Mouse (Mus musculus): Measurements from ENCODE around the gene Lhfp.

DNA sequence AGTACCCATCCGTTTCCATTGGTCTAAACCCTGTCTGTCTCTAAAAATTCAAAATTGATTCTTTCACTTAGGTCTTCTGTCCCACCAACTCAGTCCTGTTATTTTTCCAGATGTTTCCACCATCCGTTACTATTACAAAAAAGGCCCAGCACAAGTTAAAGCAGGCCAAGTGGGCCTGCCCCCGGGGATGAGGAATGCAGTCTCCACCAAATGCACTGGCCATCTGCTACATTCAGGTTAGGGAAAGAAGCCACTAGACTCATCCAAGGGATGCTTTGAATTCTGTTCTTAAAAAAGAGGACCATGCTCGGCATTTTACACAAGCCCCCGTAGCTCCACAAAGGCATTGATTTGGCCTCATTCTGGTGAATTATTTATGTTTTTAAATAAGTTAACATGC is 162.3 kb downstream of the Lhfp start:
- TF ChIP-seq CTCF (IDR thresholded peaks at IDR 0.05; ENCODE audit: insufficient read depth, low read length) (no peak), POLR2A (IDR thresholded peaks at IDR 0.05; ENCODE audit: borderline replicate concordance, extremely low read depth, low read depth, low read length) (no peak)

Data from lung, adult 2 months (tissue).